Mouse (Mus musculus) olfactory bulb, adult 2 months (tissue): ENCODE measurements around the gene Bbx.

Experiments used
- CTCF ChIP-seq: fragments of 200-500 bp; IDR thresholded peaks from 2 replicates; pipeline ENCODE4 v1.5.1; 2012; ENCODE audit warnings: low read depth, mild to moderate bottlenecking, low read length, moderate library complexity; ENCODE audit not compliant: insufficient read depth
- POLR2A ChIP-seq: fragments of 200-500 bp; IDR thresholded peaks from 2 replicates; pipeline ENCODE4 v1.6.1; 2012; ENCODE audit warnings: mild to moderate bottlenecking, low read depth, low read length, moderate library complexity; ENCODE audit not compliant: insufficient read depth

DNA sequence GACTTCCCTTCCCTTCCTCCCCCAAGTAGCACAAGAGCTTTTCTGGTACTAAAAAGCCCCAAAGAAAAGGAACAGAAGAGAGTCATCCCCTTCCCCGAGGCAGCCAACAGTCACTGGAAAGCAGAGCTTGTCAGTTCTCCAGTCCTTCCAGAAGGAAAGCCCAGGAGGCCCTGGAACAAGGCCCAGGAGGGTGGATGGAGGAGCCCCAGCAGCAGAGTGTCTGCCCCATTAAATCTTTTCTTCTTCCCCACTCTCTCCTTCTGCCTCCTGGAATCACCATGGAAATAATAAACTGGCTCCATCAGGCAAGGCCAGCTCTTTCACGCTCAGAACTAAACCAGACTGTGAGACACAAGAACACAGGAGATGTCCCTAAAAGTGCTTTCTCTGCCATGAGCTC is 284.3 kb downstream of the Bbx start:
- TF ChIP-seq CTCF (no peak), POLR2A (no peak)
